Mouse (Mus musculus) cerebellum, adult 2 months (tissue): Measurements from ENCODE around the gene Gpx1.

Experiments
- CTCF ChIP-seq: fragments of 200-500 bp; IDR thresholded peaks from 2 replicates; pipeline ENCODE4 v1.5.1; 2011; ENCODE audit warnings: low read depth, mild to moderate bottlenecking, control low read depth, low read length, moderate library complexity, borderline replicate concordance; ENCODE audit not compliant: insufficient read depth
- POLR2A ChIP-seq: fragments of 200-500 bp; IDR thresholded peaks from 2 replicates; pipeline ENCODE4 v1.6.1; 2011; ENCODE audit warnings: low read length, control low read depth, borderline replicate concordance; ENCODE audit not compliant: insufficient read depth

DNA sequence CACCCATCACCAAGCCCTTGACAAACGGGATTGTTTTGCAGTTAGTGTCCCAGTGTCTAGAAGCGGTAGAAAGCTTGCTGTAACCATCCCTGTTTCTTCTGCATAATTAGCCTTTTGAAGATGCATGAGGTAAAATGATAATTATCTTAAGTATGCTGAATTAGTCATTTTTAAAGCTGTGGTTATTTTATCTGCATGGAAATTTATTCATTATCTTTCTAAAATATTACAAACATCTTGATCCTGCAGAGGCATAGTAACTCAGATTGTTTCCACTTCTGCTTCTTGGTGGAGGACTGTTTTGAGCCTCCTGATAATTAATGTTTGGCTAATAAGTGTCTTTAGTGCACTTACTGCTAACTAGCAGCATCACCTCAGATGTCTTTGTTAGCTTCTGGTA, 20.2 kb upstream of the Gpx1 start:
- TF ChIP-seq POLR2A (no peak), CTCF (no peak)
